Mouse (Mus musculus) cortical plate, adult 2 months (tissue): ENCODE measurements around the gene Gm16181.

Experiments used
- CTCF ChIP-seq: fragments of 200-500 bp; IDR thresholded peaks from 2 replicates; pipeline ENCODE4 v1.5.1; 2011; ENCODE audit warnings: mild to moderate bottlenecking, control low read depth, low read length; ENCODE audit not compliant: insufficient read depth; ENCODE audit errors: extremely low read depth
- POLR2A ChIP-seq: fragments of 200-500 bp; IDR thresholded peaks from 2 replicates; pipeline ENCODE4 v1.6.1; 2011; ENCODE audit warnings: mild to moderate bottlenecking, low read length, control low read depth; ENCODE audit not compliant: insufficient read depth; ENCODE audit errors: extremely low read depth

DNA sequence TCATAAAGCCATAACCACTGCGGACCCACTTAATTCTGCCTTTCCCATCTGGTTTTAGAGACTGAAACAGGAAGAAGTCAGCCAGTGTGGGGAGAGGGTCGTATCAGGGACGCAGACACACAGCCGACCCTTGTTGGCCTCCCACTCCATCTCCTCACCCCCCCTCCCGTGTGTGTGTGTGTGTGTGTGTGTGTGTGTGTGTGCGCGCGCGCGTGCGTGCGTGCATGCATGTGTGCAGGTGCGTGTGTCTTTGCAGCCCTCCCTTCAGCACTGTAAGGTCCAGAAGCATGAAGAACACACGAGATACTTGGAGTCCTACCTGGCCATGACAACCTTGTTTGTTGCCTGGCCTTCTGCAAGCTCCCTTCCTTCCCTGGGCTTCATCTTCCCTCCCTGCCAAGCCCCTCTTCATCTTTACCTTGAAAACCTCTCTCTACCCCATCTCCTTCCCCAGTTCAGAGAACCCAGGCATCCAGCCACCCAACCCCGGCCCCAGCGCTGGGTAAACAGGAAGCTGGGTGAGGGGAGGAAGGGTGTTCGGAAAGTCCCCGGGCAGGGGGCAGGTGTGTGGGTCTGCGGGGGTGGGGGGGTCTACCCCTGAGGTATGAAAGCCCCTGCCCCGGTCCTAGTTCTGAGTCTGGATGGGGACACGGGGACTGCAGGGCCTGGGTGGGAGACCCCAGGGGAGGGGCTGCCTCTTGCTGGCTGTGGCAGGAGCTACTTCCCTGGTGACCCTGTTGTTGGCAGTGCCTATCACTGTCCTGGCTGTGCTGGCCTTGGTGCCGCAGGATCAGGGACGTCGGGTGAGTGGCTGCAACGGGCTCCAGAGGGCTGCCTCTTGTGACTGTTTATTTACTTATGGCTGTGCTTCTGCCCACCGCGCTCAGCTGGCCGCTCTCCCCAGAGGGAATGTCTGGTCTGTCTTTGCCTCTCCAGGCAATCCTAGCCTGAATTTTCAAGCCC is 26.5 kb upstream of the Gm16181 start, which contains the start of gene Ltb:
- TF ChIP-seq CTCF (no peak), POLR2A (no peak)
